Mouse (Mus musculus) mouse embryonic stem cell (cell line): ENCODE measurements around the gene 0610040J01Rik.

ENCODE experiments used
- in situ Hi-C, 2 experiments: fragments of 300-500 bp; cut with MboI; formaldehyde crosslinking; loops; 1 replicate in 1 of 2; 3 replicates in 1 of 2; pipeline ENCODE4 v1.14.3; 2019 to 2020; ENCODE audit warnings: low sequenced_read_pairs in 2 of 2, low pct_unique_long_range_greater_than_20kb in 1 of 2, mixed read lengths in 1 of 2; ENCODE audit not compliant: unreplicated experiment in 1 of 2

The 0610040J01Rik gene

GRCm38 (mm10) chr5:63811819-63812508 is at the start of gene 0610040J01Rik:
0610040J01Rik (plus strand) TSS chr5:63812363.
- in situ Hi-C loops, result no loop called here

DNA sequence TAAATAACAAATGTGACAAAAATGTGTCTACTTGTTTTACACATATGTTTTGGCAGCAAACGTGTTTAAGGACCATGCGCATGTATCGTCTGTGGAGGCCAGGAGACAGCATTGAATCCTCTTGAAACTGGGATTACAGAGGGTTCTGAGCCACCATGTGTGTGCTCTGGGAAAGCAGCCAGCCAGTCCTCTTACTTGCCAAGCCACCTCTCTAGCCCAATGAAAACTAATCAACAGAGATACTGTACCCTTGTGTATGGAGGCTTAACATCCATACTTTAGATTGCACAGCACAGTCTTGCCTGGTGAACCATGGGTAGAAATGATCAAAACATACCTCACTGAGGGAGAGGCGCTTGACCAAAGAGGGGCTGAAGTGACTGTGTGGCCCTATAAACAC is 46.3 kb upstream of the 0610040J01Rik start:
- in situ Hi-C loops, result loop anchor here (10.0 to 25.0 kb wide), 3 partner anchors 229 to 829 kb away; no protein-coding TSS in a partner anchor

DNA sequence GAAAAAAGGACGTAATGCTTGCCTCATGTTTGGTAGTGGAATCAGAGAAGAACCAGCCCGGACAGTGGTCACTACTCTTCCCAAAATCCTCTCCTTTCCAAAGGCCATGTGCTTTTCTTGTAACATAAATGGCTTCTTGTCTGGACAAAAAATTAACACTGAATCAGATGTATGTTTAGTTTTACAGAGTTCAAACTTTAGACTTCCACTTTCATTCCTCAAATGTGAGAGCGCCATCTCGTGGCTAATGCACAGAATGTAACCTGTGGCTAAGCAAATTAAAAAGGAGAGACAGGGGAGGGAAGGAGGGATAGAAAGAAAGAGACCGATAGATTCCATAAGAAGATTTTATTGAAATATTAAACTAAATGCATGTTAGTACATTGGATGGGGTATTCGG is 45.4 kb upstream of the 0610040J01Rik start:
- in situ Hi-C loops, result loop anchor here (10.0 to 25.0 kb wide), 3 partner anchors 229 to 829 kb away; no protein-coding TSS in a partner anchor

- in situ Hi-C loops, result loop anchor here (10.0 to 25.0 kb wide), 3 partner anchors 230 to 830 kb away; no protein-coding TSS in a partner anchor
These were observed 44.7 kb upstream of the 0610040J01Rik start for GRCm38 (mm10) chr5:63767464-63767863.

- in situ Hi-C loops, result loop anchor here (10.0 to 25.0 kb wide), 3 partner anchors 231 to 831 kb away; no protein-coding TSS in a partner anchor
These were observed 43.9 kb upstream of the 0610040J01Rik start for GRCm38 (mm10) chr5:63768220-63768619.

GRCm38 (mm10) chr5:63772971-63773370 is 39.2 kb upstream of the 0610040J01Rik start:
- in situ Hi-C loops, result loop anchor here (25.0 kb wide), 2 partner anchors 236 to 836 kb away; no protein-coding TSS in a partner anchor

- in situ Hi-C loops, result loop anchor here (25.0 kb wide), 2 partner anchors 236 to 836 kb away; no protein-coding TSS in a partner anchor
These were observed 38.6 kb upstream of the 0610040J01Rik start for GRCm38 (mm10) chr5:63773603-63774002.

- in situ Hi-C loops, result no loop called here
These were observed 23.9 kb upstream of the 0610040J01Rik start for GRCm38 (mm10) chr5:63788156-63788826.

- in situ Hi-C loops, result no loop called here
These were observed 324 bp downstream of the 0610040J01Rik start for GRCm38 (mm10) chr5:63812509-63812865.

DNA sequence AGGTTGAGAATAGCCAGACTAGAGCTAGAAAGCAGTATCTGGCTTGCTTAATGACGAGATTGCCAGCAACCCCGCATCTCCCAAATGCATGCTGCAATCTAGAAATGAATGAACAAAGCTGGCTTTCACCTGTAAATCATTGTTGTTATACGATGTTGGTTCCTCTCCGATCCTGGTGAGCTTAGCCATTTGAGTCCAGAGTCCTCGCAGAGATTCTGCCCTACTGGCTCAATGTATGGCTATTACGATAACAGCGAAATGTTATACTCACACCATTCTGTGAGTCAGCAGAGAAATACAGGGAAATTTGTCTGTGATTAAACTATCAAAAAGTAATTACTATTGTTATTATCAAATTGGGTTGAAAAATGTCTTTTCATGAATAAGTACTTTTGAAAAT is 4.5 kb downstream of the 0610040J01Rik start:
- in situ Hi-C loops, result loop anchor here in 1 of 2 experiments (5.0 kb wide), 1 partner anchor 71 kb away; no protein-coding TSS in a partner anchor

- in situ Hi-C loops, result loop anchor here in 1 of 2 experiments (5.0 kb wide), 1 partner anchor 70 kb away; no protein-coding TSS in a partner anchor
These were observed 5.1 kb downstream of the 0610040J01Rik start for GRCm38 (mm10) chr5:63817270-63817669.

GRCm38 (mm10) chr5:63818975-63819374 is 6.8 kb downstream of the 0610040J01Rik start:
- in situ Hi-C loops, result loop anchor here in 1 of 2 experiments (5.0 kb wide), 1 partner anchor 68 kb away; no protein-coding TSS in a partner anchor

GRCm38 (mm10) chr5:63819519-63819918 is 7.4 kb downstream of the 0610040J01Rik start:
- in situ Hi-C loops, result loop anchor here in 1 of 2 experiments (5.0 kb wide), 1 partner anchor 68 kb away; no protein-coding TSS in a partner anchor

- in situ Hi-C loops, result no loop called here
These were observed 9.0 kb downstream of the 0610040J01Rik start for GRCm38 (mm10) chr5:63821176-63821575.

DNA sequence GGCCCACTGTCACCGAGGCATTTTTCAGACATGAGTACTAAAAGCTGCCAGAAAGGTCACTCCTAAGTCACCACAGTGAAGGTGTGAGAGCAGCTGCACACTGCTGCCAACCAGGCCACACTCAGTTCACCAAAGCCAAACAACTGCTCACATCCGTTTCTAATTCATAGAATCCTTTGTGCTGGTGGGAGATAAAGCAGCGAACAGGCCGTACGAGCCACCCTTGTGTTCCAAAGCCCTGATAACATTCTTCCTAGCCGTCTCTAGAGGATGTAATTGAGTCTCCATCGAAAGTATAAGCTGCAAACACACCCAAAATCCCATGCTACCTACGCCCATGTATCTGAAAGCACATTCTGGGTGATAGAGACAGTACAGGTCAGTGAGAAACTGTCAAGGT is 9.7 kb downstream of the 0610040J01Rik start:
- in situ Hi-C loops, result no loop called here

- in situ Hi-C loops, result no loop called here
These were observed 11.5 kb downstream of the 0610040J01Rik start for GRCm38 (mm10) chr5:63823362-63824332.

DNA sequence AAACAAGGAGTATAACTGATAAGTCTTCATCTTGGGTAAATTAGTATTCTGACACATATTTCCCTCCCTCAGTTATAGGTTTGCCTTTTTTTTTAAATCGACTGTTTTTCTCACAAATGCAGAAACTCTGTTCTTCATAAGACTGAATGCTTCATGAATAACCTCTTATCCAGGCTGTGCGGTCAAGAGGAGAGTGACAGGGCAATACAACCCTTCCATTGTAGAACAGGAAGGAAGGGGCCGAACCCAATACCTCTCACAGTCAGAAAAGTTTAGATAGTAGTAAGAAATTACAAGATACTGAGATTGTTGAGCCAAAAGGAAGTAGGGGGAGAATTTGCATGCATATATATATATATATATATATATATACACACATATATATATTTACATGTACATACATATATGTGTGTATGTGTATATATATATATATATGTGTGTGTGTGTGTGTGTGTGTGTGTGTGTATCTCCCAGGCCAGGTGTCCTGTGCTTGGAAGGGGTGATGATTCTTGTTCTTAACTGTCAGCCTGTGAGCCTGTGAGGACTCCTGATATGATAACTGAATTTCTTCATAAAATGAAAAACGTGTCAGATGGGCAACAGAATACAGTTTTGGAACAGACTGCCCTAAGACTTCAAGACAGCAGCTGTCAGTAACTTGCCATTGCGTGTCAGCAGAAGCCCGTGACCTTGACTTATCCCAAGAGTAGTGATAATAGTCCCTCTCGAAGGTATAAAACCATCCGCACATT is 12.6 kb downstream of the 0610040J01Rik start:
- in situ Hi-C loops, result no loop called here
